Mouse (Mus musculus): Measurements from ENCODE around the gene Cgn. TPM values are rescaled to one million over a fixed set of nuclear protein-coding genes. Genes with fewer than 3 reads are reported as not detected.
"Not testable (repeated sequence)": the region's sequence is repeated elsewhere in the genome, so short reads cannot be mapped to it uniquely, and the experiment has no call there.

Cgn gene
- total RNA-seq, 2 experiments from 2014 or later, result 0.17 TPM; not detected in 1

DNA sequence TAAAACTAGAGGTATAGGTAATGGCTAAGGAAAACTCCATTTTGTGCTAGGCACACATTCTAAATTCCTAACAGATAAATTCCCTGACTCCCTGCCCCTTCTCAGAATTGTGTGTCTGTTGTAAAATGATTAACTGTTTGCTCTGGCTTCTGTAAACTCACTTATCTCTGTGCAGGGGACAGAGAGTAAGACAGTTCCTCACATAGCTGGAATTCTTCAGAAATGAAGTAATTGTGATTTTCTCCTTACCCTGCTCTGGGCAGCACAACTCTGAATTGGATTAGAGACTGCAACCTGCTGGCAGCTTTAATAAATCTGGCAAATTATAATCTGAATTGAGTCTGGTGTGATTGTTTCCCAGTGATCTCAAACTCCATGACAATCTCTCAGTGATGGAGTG, 75.7 kb downstream of the Cgn start:
- ATAC-seq (replicated peaks; ENCODE audit: poor library complexity, severe bottlenecking), result not testable (repeated sequence)

Other genes with a start within 250 kb of the Cgn start
- gene Snx27, start 203.8 kb downstream of the Cgn start, total RNA-seq (2014; fragmentation: Nextera tagmentation), result 15.6 and 24.0 TPM in 2 replicates
- 21.8 and 29.7 TPM in 2 replicates for gene Snx27, start 203.8 kb downstream of the Cgn start, total RNA-seq (2017)
- not detected in 2 replicates for gene Gm10972, start 143.4 kb downstream of the Cgn start, total RNA-seq (2014; fragmentation: Nextera tagmentation)
- not detected in 2 replicates for gene Gm10972, start 143.4 kb downstream of the Cgn start, total RNA-seq (2017)
- gene Tuft1, start 127.6 kb downstream of the Cgn start, total RNA-seq (2014; fragmentation: Nextera tagmentation), result 3.0 and 3.2 TPM in 2 replicates
- gene Tuft1, start 127.6 kb downstream of the Cgn start, total RNA-seq (2017), result 8.9 and 15.4 TPM in 2 replicates
- not detected in 2 replicates for gene Selenbp2, start 92.9 kb downstream of the Cgn start, total RNA-seq (2014; fragmentation: Nextera tagmentation)
- gene Selenbp2, start 92.9 kb downstream of the Cgn start, total RNA-seq (2017), result 0.13 TPM in 1 of 2 replicates, not detected in the other
- gene Pogz, start 51.1 kb upstream of the Cgn start, total RNA-seq (2014; fragmentation: Nextera tagmentation), result 31.7 and 38.0 TPM in 2 replicates
- 13.0 and 20.9 TPM in 2 replicates for gene Pogz, start 51.1 kb upstream of the Cgn start, total RNA-seq (2017)
- 392 and 406 TPM in 2 replicates for gene Psmb4, start 100.5 kb upstream of the Cgn start, total RNA-seq (2014; fragmentation: Nextera tagmentation)
- 232 and 280 TPM in 2 replicates for gene Psmb4, start 100.5 kb upstream of the Cgn start, total RNA-seq (2017)
- 30.4 and 39.7 TPM in 2 replicates for gene Selenbp1, start 146.6 kb upstream of the Cgn start, total RNA-seq (2014; fragmentation: Nextera tagmentation)
- 19.2 and 20.1 TPM in 2 replicates for gene Selenbp1, start 146.6 kb upstream of the Cgn start, total RNA-seq (2017)
- gene Rfx5, start 167.6 kb upstream of the Cgn start, total RNA-seq (2014; fragmentation: Nextera tagmentation), result 19.0 and 25.0 TPM in 2 replicates
- 17.1 and 17.9 TPM in 2 replicates for gene Rfx5, start 167.6 kb upstream of the Cgn start, total RNA-seq (2017)
- gene Pi4kb, start 188.2 kb upstream of the Cgn start, total RNA-seq (2014; fragmentation: Nextera tagmentation), result 21.2 and 31.9 TPM in 2 replicates
- gene Pi4kb, start 188.2 kb upstream of the Cgn start, total RNA-seq (2017), result 24.3 and 24.6 TPM in 2 replicates
- gene Zfp687, start 229.0 kb upstream of the Cgn start, total RNA-seq (2014; fragmentation: Nextera tagmentation), result 35.0 and 36.7 TPM in 2 replicates
- 18.4 and 20.6 TPM in 2 replicates for gene Zfp687, start 229.0 kb upstream of the Cgn start, total RNA-seq (2017)